Mouse (Mus musculus) stomach, embryonic 16.5 days (tissue): ENCODE measurements around the gene Atp1b1. TPM values are rescaled to one million over a fixed set of nuclear protein-coding genes. Genes with fewer than 3 reads are reported as not detected.

Experiments used
- ATAC-seq: fragments of 200-750 bp; cut with Nextera tagmentation; 2 replicates; pipeline ENCODE4 v1.8.0; 2017; ENCODE audit warnings: moderate number of reproducible peaks, moderate TSS enrichment; ENCODE audit not compliant: insufficient read depth, low FRiP score
- H3K27ac ChIP-seq: fragments of 300-500 bp; sonication (generic); 2 replicates; pipeline ENCODE4 v1.5.1; 2014; ENCODE audit warnings: low read length
- H3K27me3 ChIP-seq: fragments of 300-500 bp; sonication (generic); 2 replicates; pipeline ENCODE4 v1.6.1; 2014; ENCODE audit warnings: low read length, control low read depth, mixed read lengths; ENCODE audit not compliant: control insufficient read depth, insufficient read depth
- H3K36me3 ChIP-seq: fragments of 300-500 bp; sonication (generic); 2 replicates; pipeline ENCODE4 v1.6.1; 2014; ENCODE audit warnings: low read length; ENCODE audit not compliant: control insufficient read depth, insufficient read depth
- H3K4me1 ChIP-seq: fragments of 300-500 bp; sonication (generic); 2 replicates; pipeline ENCODE4 v1.6.1; 2014; ENCODE audit warnings: low read length, control low read depth, mixed read lengths; ENCODE audit not compliant: control insufficient read depth, insufficient read depth
- H3K4me2 ChIP-seq: fragments of 300-500 bp; sonication (generic); 2 replicates; pipeline ENCODE4 v1.6.1; 2014; ENCODE audit warnings: low read depth, low read length, mixed read lengths
- H3K4me3 ChIP-seq: fragments of 300-500 bp; sonication (generic); replicated peaks from 2 replicates; pipeline ENCODE4 v1.5.1; 2014; ENCODE audit warnings: mild to moderate bottlenecking, low read length
- H3K9ac ChIP-seq: fragments of 300-500 bp; sonication (generic); 2 replicates; pipeline ENCODE4 v1.6.1; 2014; ENCODE audit warnings: low read length
- H3K9me3 ChIP-seq: fragments of 300-500 bp; sonication (generic); replicated peaks from 2 replicates; pipeline ENCODE4 v1.6.1; 2016; ENCODE audit warnings: low read length, control low read depth; ENCODE audit not compliant: control insufficient read depth
- WGBS: fragments of 180-500 bp; shearing (Covaris S2); extraction: QIAGEN DNeasy Blood & Tissue Kit; methylation state at CpG from one replicate; pipeline ENCODE4 v1.1.7; 2014; 5-methylcytosine and 5-hydroxymethylcytosine counted together
- polyA plus RNA-seq: library from polyadenylated mRNA; unstranded; fragments of >200 nt; fragmentation: Nextera tagmentation; extraction: Ambion mirVana; gene quantifications from 2 replicates; pipeline ENCODE4 v1.2.1, GENCODE M21; 2015

The Atp1b1 gene
- polyA plus RNA-seq, 1 experiment from 2014 or later: 129 TPM

DNA sequence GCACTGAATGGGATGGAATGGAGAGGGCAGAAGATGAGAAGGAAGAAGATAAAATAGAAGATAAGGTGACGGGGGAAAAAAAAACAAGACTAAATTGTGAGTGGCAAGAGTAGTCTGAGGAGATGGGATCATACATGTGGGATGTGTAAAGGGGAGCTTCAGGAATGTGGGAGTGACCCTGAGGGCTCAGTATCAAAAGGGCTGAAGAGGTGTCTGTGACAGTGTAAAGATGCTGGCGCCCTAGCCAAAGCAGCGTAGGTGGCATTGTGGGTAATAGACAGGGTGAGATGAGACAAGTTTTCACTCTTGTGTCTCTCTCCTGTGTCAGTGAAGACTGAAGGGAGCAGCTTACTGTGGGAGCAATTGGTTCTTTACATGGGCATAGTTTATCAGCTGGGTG is 58.6 kb downstream of the Atp1b1 start:
- Histone ChIP-seq H3K4me2 (no peak overlapping the region), H3K9ac (no peak overlapping the region), H3K4me1 (no peaks in the 10 kb centered on the region), H3K9me3 (peaks cover 4% of the 10 kb centered on the region; the same call in 1 of the 2 replicates), H3K4me3 (no peak overlapping the region), H3K27ac (no peak overlapping the region), H3K36me3 (no peaks in the 10 kb centered on the region), H3K27me3 (no peaks in the 10 kb centered on the region)
- 92% methylated on average over 3 of the region's 3 CpGs for WGBS
- no peak for ATAC-seq

DNA sequence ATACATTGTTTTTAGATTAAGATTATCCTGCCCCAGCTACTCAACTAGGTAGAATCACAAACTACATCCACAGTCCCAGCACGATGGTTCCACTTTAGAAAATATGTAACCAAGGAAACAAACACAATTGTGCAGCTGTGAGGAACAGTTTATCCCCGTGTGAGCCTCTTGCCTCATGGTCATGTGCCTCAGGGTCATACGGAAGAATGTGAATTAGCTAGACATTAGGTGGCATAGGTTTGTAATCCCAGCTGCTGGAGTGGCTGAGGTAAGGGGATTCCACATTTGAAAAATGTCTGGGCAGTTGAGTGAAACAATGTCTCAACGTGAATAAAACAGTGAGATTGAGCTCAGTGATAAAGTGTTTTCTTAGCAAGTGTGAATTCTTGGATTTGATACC is 60.5 kb downstream of the Atp1b1 start:
- 37% methylated on average over 4 of the region's 4 CpGs for WGBS
- H3K4me1 ChIP-seq: no peaks in the 10 kb centered on the region
- H3K27me3 ChIP-seq: no peaks in the 10 kb centered on the region
- no peak overlapping the region for H3K4me3 ChIP-seq
- ATAC-seq: no peak
- H3K9ac ChIP-seq: no peak overlapping the region
- H3K9me3 ChIP-seq: peaks cover 4% of the 10 kb centered on the region; the same call in 1 of the 2 replicates
- H3K36me3 ChIP-seq: no peaks in the 10 kb centered on the region
- H3K27ac ChIP-seq: no peak overlapping the region
- H3K4me2 ChIP-seq: no peak overlapping the region

DNA sequence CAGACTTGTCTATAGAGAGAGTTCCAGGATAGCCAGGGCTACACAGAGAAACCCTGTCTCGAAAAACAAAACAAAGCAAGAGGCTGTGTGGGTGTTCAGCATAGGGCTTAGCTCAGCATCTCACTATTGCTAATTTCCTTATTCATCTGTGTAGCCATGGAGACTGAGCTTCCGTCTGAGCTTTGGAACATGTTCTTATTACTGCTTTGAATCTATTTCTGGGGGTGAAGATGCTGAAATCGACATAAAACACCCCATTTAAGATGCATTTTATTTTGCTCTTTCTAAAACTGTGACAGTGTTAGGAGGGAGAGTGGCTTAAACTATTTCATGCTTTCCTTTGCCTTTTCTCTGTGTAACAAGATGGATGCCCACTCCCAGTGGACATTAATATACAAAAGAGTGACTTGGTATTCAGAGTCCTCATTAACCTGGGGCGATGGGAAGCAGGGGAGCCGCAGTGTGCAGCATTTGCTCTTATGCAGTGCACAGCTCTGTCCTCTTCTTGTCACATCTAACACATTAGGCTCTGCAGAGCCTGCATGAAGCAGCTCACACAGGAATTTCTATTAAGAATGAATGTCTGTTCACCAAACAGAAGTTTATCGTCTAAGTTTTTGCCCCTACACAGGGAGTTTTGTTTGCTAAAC is 62.9 kb downstream of the Atp1b1 start:
- Histone ChIP-seq H3K27ac (no peak overlapping the region), H3K27me3 (no peaks in the 10 kb centered on the region), H3K4me3 (no peak overlapping the region), H3K9me3 (no peaks in the 10 kb centered on the region), H3K36me3 (no peaks in the 10 kb centered on the region), H3K4me1 (no peaks in the 10 kb centered on the region), H3K4me2 (no peak overlapping the region), H3K9ac (no peak overlapping the region)
- ATAC-seq: no peak
- 80% methylated on average over 6 of the region's 6 CpGs for WGBS

DNA sequence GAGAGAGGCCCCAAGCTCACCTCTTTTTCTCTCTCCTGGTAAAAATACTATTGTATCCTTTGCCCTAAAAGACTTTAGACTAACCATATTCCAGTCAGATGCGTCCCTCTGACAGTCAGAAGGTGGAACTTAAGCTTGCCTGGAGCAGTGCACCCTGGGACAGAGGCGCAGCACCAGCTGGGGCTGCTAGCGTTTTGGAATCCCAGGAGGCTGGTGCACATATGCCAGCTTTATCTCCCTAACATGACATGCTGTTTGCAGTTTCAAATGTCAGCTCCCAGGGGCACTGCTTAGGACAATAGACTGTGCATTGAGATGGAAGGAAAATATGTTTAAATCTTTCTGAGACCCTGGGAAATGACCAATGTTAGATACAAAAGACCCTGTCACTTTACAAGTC is 66.0 kb downstream of the Atp1b1 start:
- no peak for ATAC-seq
- no peaks in the 10 kb centered on the region for H3K9me3 ChIP-seq
- H3K27ac ChIP-seq: no peak overlapping the region
- no peak overlapping the region for H3K4me2 ChIP-seq
- H3K36me3 ChIP-seq: no peaks in the 10 kb centered on the region; the same call in 1 of the 2 replicates
- no peaks in the 10 kb centered on the region for H3K4me1 ChIP-seq
- no peaks in the 10 kb centered on the region for H3K27me3 ChIP-seq
- no peak overlapping the region for H3K9ac ChIP-seq
- no peak overlapping the region for H3K4me3 ChIP-seq
- 35% methylated on average over 3 of the region's 3 CpGs for WGBS

DNA sequence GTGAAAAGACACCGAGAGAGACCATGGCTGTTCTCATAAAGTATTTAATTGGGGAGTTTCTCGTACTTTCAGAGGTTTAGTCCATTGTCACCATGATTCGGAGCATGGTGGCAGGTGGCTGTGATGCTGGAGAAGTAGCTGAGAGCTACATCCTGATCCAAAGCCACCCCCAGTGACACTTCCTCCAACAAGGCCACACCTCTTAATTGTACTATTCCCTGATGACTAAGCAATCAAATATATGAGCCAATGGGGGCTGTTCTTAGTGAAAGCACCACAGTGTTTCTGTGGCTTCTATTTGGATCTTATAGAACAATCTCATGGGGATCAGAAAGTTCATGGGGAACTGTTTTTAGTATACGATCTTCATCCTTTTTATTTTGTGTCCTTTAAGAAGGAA is 68.4 kb downstream of the Atp1b1 start:
- no peak overlapping the region for H3K9ac ChIP-seq
- H3K9me3 ChIP-seq: no peaks in the 10 kb centered on the region
- no peak overlapping the region for H3K27ac ChIP-seq
- H3K4me2 ChIP-seq: no peak overlapping the region
- no peaks in the 10 kb centered on the region for H3K27me3 ChIP-seq
- no peak for ATAC-seq
- no peaks in the 10 kb centered on the region for H3K4me1 ChIP-seq
- H3K4me3 ChIP-seq: no peak overlapping the region
- H3K36me3 ChIP-seq: no peaks in the 10 kb centered on the region; the same call in 1 of the 2 replicates
- 89% methylated on average over 4 of the region's 4 CpGs for WGBS

Other genes with a start within 250 kb of the Atp1b1 start
- 15.3 and 15.9 TPM in 2 replicates for gene Slc19a2, start 209.3 kb downstream of the Atp1b1 start, polyA plus RNA-seq
- gene Ccdc181, start 182.8 kb downstream of the Atp1b1 start, polyA plus RNA-seq: 10.8 and 11.5 TPM in 2 replicates
- gene Nme7, start 154.2 kb downstream of the Atp1b1 start, polyA plus RNA-seq: 30.3 and 33.8 TPM in 2 replicates
- 34.3 and 39.2 TPM in 2 replicates for gene Blzf1, start 150.9 kb downstream of the Atp1b1 start, polyA plus RNA-seq